ENCODE assay signal across 8 mouse cellular contexts in the genomic region with DNA sequence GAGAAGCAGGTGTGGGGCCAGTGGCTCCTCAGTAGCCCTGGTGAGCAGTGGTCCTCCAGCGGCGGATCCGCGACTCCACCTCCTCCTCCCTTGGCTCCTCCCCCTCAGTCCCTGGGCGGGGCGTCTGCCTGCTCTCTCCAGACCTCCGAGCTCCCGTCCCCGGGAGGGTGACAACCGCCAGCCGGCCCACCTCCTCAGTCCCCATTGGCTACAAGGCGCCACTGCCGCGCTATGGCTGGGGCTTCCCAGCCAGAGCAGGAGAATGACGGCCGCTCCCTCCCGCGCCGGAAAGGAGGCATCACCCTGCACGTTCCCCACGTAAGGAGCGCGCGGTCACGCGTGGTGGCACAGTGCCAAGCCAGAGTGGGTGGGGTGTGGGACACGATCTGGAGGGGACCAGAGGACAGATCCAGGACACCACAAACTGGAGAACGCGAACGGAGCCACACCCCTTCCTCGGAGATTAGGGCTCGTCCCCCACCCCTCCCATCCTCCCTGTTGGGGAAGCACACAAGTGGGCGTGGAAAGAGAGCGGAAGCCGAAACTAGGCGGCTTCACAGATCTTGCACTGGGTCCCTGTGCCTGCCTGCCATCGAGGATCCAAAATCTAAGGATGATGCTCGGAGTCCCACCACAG. TPM values are rescaled to one million over a fixed set of nuclear protein-coding genes. Genes with fewer than 3 reads are reported as not detected.
DNase-seq lines count a peak whose midpoint lies in the region; ATAC-seq lines count a peak whose summit lies in the region.

No protein-coding gene starts in this region.

- peak; percentile 98 for ATAC-seq in hindbrain, embryonic 13.5 days (ENCODE audit: low FRiP score)

- peak overlapping the region; percentile 87 for H3K9ac ChIP-seq in hindbrain, embryonic 13.5 days

- peak overlapping the region; percentile 87 for H3K4me2 ChIP-seq in hindbrain, embryonic 13.5 days

- no peaks in the 10 kb centered on the region for H3K36me3 ChIP-seq in hindbrain, embryonic 13.5 days

- no peaks in the 10 kb centered on the region for H3K27me3 ChIP-seq in hindbrain, embryonic 13.5 days

- H3K9me3 ChIP-seq in hindbrain, embryonic 13.5 days = no peaks in the 10 kb centered on the region

- H3K27ac ChIP-seq in hindbrain, embryonic 13.5 days = peak overlapping the region; percentile 88

- peak overlapping the region; percentile 75 for H3K4me3 ChIP-seq in hindbrain, embryonic 13.5 days

- peaks cover 39% of the 10 kb centered on the region for H3K4me1 ChIP-seq in hindbrain, embryonic 13.5 days (replicated peaks)

- DNase-seq in Muller cell, postnatal 12 days (ENCODE audit: inconsistent ontology term) = peak; percentile 100
- DNase-seq in cerebellum, adult 9-11 months = peak; percentile 98
- DNase-seq in frontal cortex, postnatal 10 days (ENCODE audit: low spot score in 2 of 2) = peak; percentile 98 to 99
- DNase-seq in layer of hippocampus, postnatal 25 days (ENCODE audit: extremely low spot score in 1 of 2, low spot score in 1 of 2) = peak; percentile 88 to 99
- peak; percentile 99 for DNase-seq in lung, postnatal 25 days (ENCODE audit: low spot score)
- DNase-seq in retina, embryonic 14.5 days (ENCODE audit: low spot score) = peak; percentile 95
- peak; percentile 99 for DNase-seq in thymus, postnatal 4 days

- 0% methylated on average over 36 of the region's 38 CpGs for WGBS in hindbrain, embryonic 13.5 days

RNA-seq across cellular contexts. Expression of a gene that starts 39.5 kb away (rescaled TPM):
- 83.4 and 93.0 TPM in 2 replicates for polyA plus RNA-seq in hindbrain, embryonic 13.5 days (2015; fragmentation: Nextera tagmentation; extraction: Ambion mirVana)
- 100 to 1,000 TPM; 297 to 303 TPM for total RNA-seq in layer of hippocampus, postnatal 25 days (2021)

Comparison
In these comparisons a context has a peak if more than half of its experiments do, and no peak if none do; other contexts are left out.
1. Peak in every context shown above with its lines: DNase-seq, ATAC-seq, H3K4me3 ChIP-seq and H3K27ac ChIP-seq.